Mouse (Mus musculus): ENCODE results near the gene Ntrk3. TPM values are rescaled to one million over a fixed set of nuclear protein-coding genes. Genes with fewer than 3 reads are reported as not detected.

Ntrk3 gene
- polyA plus RNA-seq, 1 experiment from 2014 or later, result 2.3 TPM

DNA sequence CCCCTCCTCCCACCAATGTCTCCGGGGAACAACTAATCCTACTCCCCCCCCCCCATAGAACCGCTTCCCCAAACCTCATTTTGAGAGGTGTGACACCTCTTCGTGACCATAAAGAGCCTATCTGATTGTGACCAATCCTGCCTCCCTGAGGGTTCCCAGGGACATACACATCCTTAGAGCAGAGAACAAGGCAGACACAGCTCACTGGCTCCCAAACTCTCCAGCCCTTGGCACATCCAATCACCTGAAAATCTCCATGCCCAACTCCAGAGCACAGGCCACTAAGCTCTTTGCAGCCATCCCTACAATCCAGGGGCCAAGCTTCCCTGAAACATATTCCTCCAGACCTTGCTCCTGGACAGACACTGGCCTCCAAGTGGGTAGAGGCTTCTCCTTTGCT is 162.3 kb downstream of the Ntrk3 start:
- H3K4me2 ChIP-seq (ENCODE audit: low read depth, low read length), result no peak overlapping the region

DNA sequence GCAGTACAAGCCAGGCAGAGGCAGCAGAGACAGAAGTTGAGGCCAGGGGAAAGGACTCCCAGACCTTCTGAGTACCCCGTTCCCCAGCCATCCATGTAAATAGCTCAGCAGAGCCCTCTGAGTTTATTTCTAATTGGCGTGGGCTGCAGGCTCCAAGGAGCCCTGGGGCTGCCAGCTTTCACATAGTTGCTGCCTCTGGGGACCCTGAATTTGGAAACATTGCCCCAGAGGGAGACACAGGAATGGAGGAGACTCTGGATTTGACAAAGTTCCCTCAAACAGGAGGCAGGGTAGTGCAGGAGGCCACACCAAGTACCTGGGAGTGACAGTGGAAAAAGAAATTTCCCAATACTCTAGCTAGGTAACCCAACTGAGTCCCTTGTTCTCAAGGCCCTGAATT is 166.6 kb downstream of the Ntrk3 start:
- Histone ChIP-seq H3K4me1 (ENCODE audit: control insufficient read depth, insufficient read depth, low read length) (no peaks in the 10 kb centered on the region), H3K36me3 (ENCODE audit: control insufficient read depth, insufficient read depth) (no peaks in the 10 kb centered on the region), H3K4me2 (ENCODE audit: low read depth, low read length) (no peak overlapping the region), H3K4me3 (ENCODE audit: low read length) (no peak overlapping the region), H3K9ac (ENCODE audit: low read length) (no peak overlapping the region), H3K27ac (ENCODE audit: low read length) (no peak overlapping the region), H3K27me3 (ENCODE audit: control insufficient read depth, insufficient read depth, low read length) (peaks cover 26% of the 10 kb centered on the region), H3K9me3 (replicated peaks; ENCODE audit: control insufficient read depth, low read length) (no peaks in the 10 kb centered on the region)
- no peak for ATAC-seq (replicated peaks; ENCODE audit: extremely low read depth, insufficient read depth, low FRiP score)
- 73% methylated on average over 2 of the region's 2 CpGs for WGBS

More for the DNA sequence above, 162.3 kb downstream of the Ntrk3 start:
- H3K4me3 ChIP-seq (ENCODE audit: low read length), result no peak overlapping the region
- WGBS, result 12% methylated on average over 3 of the region's 3 CpGs
- H3K36me3 ChIP-seq (ENCODE audit: control insufficient read depth, insufficient read depth), result no peaks in the 10 kb centered on the region
- ATAC-seq (replicated peaks; ENCODE audit: extremely low read depth, insufficient read depth, low FRiP score), result no peak
- peaks cover 64% of the 10 kb centered on the region for H3K27me3 ChIP-seq (ENCODE audit: control insufficient read depth, insufficient read depth, low read length)
- H3K4me1 ChIP-seq (ENCODE audit: control insufficient read depth, insufficient read depth, low read length), result no peaks in the 10 kb centered on the region; the same call in 1 of the 2 replicates
- no peak overlapping the region for H3K9ac ChIP-seq (ENCODE audit: low read length)
- no peaks in the 10 kb centered on the region for H3K9me3 ChIP-seq (replicated peaks; ENCODE audit: control insufficient read depth, low read length)
- H3K27ac ChIP-seq (ENCODE audit: low read length), result no peak overlapping the region

DNA sequence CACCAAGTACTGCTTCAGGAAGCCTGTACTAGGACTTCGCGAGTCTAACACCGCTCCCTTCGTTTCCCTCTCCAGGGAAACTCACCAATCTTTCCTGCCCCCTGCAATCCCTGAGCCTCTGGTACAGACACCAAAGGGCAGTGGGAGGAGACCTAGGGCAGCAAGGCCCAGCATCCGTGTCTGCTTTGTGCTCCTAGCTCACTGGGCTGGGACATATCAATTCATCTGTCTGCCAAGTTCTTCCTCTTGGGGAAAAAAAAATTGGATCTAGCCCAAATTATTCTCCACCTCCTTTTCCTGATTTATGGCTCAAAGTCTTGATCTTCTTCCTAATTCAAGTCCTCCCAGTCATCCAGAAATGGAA is 168.6 kb downstream of the Ntrk3 start:
- ATAC-seq (replicated peaks; ENCODE audit: extremely low read depth, insufficient read depth, low FRiP score), result no peak
- H3K27me3 ChIP-seq (ENCODE audit: control insufficient read depth, insufficient read depth, low read length), result peaks cover 6% of the 10 kb centered on the region
- no peak overlapping the region for H3K4me3 ChIP-seq (ENCODE audit: low read length)
- H3K9me3 ChIP-seq (replicated peaks; ENCODE audit: control insufficient read depth, low read length), result no peaks in the 10 kb centered on the region
- no peak overlapping the region for H3K27ac ChIP-seq (ENCODE audit: low read length)
- WGBS, result 9% methylated on average over 5 of the region's 5 CpGs
- H3K4me1 ChIP-seq (ENCODE audit: control insufficient read depth, insufficient read depth, low read length), result no peaks in the 10 kb centered on the region
- no peaks in the 10 kb centered on the region for H3K36me3 ChIP-seq (ENCODE audit: control insufficient read depth, insufficient read depth)
- H3K4me2 ChIP-seq (ENCODE audit: low read depth, low read length), result peak overlapping the region; percentile 33
- no peak overlapping the region for H3K9ac ChIP-seq (ENCODE audit: low read length)

DNA sequence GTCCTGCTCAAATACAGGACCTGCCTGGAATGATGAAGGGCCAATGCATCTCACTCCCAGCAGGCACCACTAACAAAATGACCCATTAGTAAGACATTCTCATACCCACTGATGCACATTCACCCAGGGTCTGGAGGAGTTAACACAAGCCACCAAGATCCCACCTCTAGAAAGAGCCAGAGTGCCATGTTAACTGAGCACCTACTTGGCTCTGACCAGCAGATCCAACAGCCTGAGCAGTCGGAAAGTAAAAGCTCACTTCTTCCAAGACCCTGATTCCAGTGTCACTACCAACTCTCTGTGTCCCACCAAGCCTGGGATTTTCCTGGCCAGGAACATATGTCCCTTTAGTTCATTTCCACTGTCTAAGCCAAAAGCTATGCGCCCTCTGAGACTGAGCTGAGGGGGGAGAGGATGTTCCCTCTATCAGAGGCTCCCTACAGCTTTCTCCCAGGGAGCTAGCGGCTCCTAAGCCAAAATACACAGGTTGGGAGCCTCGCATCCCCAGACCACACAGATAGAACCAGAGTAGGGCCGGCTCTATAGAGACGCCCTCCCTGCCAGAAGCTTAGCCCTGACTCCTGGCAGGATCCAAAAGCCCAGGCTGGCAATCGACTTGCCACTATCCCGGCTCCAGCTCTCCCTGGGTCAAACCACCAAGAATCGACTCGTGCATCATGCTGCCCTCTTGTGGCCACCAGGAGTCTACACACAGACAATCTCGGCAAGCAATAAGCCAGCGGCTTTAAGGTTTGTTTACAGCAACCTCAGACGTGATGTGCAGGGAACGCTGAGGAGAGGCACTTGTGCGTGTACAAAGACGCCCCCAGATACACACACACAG is 169.2 kb downstream of the Ntrk3 start:
- Histone ChIP-seq H3K27ac (ENCODE audit: low read length) (no peak overlapping the region), H3K4me3 (ENCODE audit: low read length) (no peak overlapping the region), H3K9me3 (replicated peaks; ENCODE audit: control insufficient read depth, low read length) (no peaks in the 10 kb centered on the region), H3K4me2 (ENCODE audit: low read depth, low read length) (peak overlapping the region; percentile 33), H3K4me1 (ENCODE audit: control insufficient read depth, insufficient read depth, low read length) (no peaks in the 10 kb centered on the region), H3K27me3 (ENCODE audit: control insufficient read depth, insufficient read depth, low read length) (peaks cover 2% of the 10 kb centered on the region; the same call in 1 of the 2 replicates), H3K9ac (ENCODE audit: low read length) (no peak overlapping the region), H3K36me3 (ENCODE audit: control insufficient read depth, insufficient read depth) (no peaks in the 10 kb centered on the region)
- peak; percentile 58; the same call in 1 of the 2 replicates for ATAC-seq (replicated peaks; ENCODE audit: extremely low read depth, insufficient read depth, low FRiP score)
- 13% methylated on average over 16 of the region's 16 CpGs for WGBS

DNA sequence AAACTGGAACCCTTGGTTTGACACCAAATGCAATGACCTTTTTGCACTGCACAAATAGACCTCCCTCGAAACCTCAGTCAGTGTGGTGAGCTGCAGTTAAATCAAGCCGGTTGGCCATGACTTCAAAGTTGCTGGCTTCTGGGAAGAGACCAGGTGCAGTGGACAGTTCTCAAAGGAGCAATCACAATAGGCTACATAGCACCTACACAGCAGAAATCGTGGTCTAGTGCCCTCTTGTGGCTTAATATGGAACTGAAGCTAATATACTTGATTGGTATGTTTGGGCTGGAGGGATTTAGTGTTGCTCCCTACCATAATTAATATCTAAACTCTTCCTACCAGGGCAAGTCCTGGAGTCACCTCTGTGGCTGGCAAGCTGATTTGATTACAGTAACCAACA is 171.2 kb downstream of the Ntrk3 start:
- no peak for ATAC-seq (replicated peaks; ENCODE audit: extremely low read depth, insufficient read depth, low FRiP score)
- Histone ChIP-seq H3K9ac (ENCODE audit: low read length) (no peak overlapping the region), H3K27ac (ENCODE audit: low read length) (no peak overlapping the region), H3K4me2 (ENCODE audit: low read depth, low read length) (no peak overlapping the region), H3K27me3 (ENCODE audit: control insufficient read depth, insufficient read depth, low read length) (peaks cover 2% of the 10 kb centered on the region; the same call in 1 of the 2 replicates), H3K4me3 (ENCODE audit: low read length) (no peak overlapping the region), H3K4me1 (ENCODE audit: control insufficient read depth, insufficient read depth, low read length) (no peaks in the 10 kb centered on the region), H3K36me3 (ENCODE audit: control insufficient read depth, insufficient read depth) (no peaks in the 10 kb centered on the region), H3K9me3 (replicated peaks; ENCODE audit: control insufficient read depth, low read length) (no peaks in the 10 kb centered on the region)
- 41% methylated on average over 3 of the region's 3 CpGs for WGBS

DNA sequence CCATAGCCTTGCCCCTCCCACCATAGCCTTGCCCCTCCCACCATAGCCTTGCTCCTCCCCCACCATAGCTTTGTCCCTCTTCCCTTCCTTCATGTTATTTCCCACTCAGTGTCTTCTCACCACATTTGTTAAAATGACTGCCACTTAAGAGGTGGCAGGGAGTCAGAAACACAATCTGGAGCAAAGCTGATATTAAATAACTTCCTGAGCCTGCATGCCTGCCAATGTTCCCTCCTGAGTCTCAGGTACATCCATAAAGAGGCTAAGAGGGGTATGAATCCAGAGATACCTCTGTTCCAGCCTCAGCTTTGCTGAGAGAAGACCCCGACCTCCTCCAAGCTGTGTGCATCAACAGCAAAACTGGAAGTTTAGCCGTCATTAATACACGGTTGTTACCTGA is 172.4 kb downstream of the Ntrk3 start:
- ATAC-seq (replicated peaks; ENCODE audit: extremely low read depth, insufficient read depth, low FRiP score), result no peak
- H3K9me3 ChIP-seq (replicated peaks; ENCODE audit: control insufficient read depth, low read length), result no peaks in the 10 kb centered on the region
- H3K9ac ChIP-seq (ENCODE audit: low read length), result no peak overlapping the region
- H3K27ac ChIP-seq (ENCODE audit: low read length), result no peak overlapping the region
- no peak overlapping the region for H3K4me2 ChIP-seq (ENCODE audit: low read depth, low read length)
- no peaks in the 10 kb centered on the region for H3K36me3 ChIP-seq (ENCODE audit: control insufficient read depth, insufficient read depth)
- WGBS, result 90% methylated on average over 3 of the region's 3 CpGs
- no peak overlapping the region for H3K4me3 ChIP-seq (ENCODE audit: low read length)
- peaks cover 2% of the 10 kb centered on the region; the same call in 1 of the 2 replicates for H3K27me3 ChIP-seq (ENCODE audit: control insufficient read depth, insufficient read depth, low read length)
- H3K4me1 ChIP-seq (ENCODE audit: control insufficient read depth, insufficient read depth, low read length), result no peaks in the 10 kb centered on the region

DNA sequence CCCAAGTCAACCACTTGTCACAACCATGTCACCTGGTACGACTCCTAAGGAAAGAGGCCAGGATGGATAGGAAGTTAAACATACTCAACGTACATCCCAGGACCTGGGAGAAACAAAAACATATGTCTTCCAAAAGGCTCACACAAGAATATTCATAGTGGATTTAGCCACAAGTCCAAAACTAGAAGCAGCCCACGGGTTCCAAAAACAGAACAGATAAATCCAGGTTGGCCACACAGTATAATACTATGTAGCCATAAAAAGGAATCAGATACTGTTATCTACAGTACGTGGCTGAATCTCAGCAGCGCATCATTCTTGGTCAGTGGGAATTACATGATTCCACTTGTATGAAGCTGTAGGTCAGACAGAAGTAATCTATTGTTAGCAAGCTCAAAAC is 179.3 kb downstream of the Ntrk3 start:
- Histone ChIP-seq H3K4me3 (ENCODE audit: low read length) (no peak overlapping the region), H3K4me2 (ENCODE audit: low read depth, low read length) (no peak overlapping the region), H3K9me3 (replicated peaks; ENCODE audit: control insufficient read depth, low read length) (no peaks in the 10 kb centered on the region), H3K9ac (ENCODE audit: low read length) (no peak overlapping the region), H3K4me1 (ENCODE audit: control insufficient read depth, insufficient read depth, low read length) (no peaks in the 10 kb centered on the region), H3K27ac (ENCODE audit: low read length) (no peak overlapping the region), H3K27me3 (ENCODE audit: control insufficient read depth, insufficient read depth, low read length) (no peaks in the 10 kb centered on the region), H3K36me3 (ENCODE audit: control insufficient read depth, insufficient read depth) (no peaks in the 10 kb centered on the region)
- WGBS, result 72% methylated on average over 5 of the region's 5 CpGs
- ATAC-seq (replicated peaks; ENCODE audit: extremely low read depth, insufficient read depth, low FRiP score), result no peak

DNA sequence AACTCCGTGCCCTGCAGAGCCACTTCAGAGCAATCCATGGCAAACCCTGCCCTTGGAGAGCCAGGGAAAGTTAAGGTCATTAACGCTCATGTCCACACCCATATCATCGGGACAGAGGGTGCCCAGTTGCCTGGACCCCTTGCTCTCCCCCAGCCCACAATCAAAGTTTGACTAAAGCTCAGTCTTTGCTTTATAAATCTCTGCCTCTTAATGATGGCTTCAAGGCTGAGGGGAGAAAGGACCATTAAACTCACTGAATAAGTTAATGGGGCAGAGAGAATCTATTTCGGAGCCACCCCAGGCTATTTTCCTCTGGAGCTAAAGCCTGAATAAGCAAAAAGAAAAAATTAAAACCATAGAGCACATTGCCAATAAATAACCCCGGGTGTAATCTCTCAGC is 182.3 kb downstream of the Ntrk3 start:
- no peak for ATAC-seq (replicated peaks; ENCODE audit: extremely low read depth, insufficient read depth, low FRiP score)
- Histone ChIP-seq H3K9ac (ENCODE audit: low read length) (no peak overlapping the region), H3K4me1 (ENCODE audit: control insufficient read depth, insufficient read depth, low read length) (no peaks in the 10 kb centered on the region), H3K27ac (ENCODE audit: low read length) (no peak overlapping the region), H3K4me3 (ENCODE audit: low read length) (no peak overlapping the region), H3K9me3 (replicated peaks; ENCODE audit: control insufficient read depth, low read length) (no peaks in the 10 kb centered on the region), H3K36me3 (ENCODE audit: control insufficient read depth, insufficient read depth) (no peaks in the 10 kb centered on the region), H3K27me3 (ENCODE audit: control insufficient read depth, insufficient read depth, low read length) (no peaks in the 10 kb centered on the region), H3K4me2 (ENCODE audit: low read depth, low read length) (no peak overlapping the region)
- WGBS, result 77% methylated on average over 5 of the region's 5 CpGs

DNA sequence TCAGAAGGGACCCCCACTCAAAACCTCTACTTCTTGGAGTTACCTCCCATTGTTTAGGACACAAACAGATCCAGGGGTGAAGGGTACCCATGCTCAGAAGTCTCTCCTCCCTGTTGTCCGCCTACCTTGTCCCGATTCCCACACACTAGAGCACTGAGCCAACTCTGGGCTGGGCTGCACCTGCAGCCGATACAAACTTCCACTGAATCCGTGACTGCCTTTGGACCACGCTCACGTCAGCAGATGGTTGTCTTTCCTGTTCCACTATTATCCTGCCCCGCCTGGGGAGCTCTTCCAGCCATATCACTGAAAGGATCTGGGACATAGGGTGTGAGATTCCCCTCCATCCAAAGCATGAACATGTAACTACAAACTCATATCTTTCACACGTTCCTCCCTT is 188.4 kb downstream of the Ntrk3 start:
- Histone ChIP-seq H3K36me3 (ENCODE audit: control insufficient read depth, insufficient read depth) (no peaks in the 10 kb centered on the region), H3K9me3 (replicated peaks; ENCODE audit: control insufficient read depth, low read length) (peaks cover 6% of the 10 kb centered on the region; the same call in 1 of the 2 replicates), H3K27me3 (ENCODE audit: control insufficient read depth, insufficient read depth, low read length) (no peaks in the 10 kb centered on the region), H3K27ac (ENCODE audit: low read length) (no peak overlapping the region), H3K4me3 (ENCODE audit: low read length) (no peak overlapping the region), H3K4me2 (ENCODE audit: low read depth, low read length) (no peak overlapping the region), H3K4me1 (ENCODE audit: control insufficient read depth, insufficient read depth, low read length) (no peaks in the 10 kb centered on the region), H3K9ac (ENCODE audit: low read length) (no peak overlapping the region)
- ATAC-seq (replicated peaks; ENCODE audit: extremely low read depth, insufficient read depth, low FRiP score), result no peak
- 84% methylated on average over 8 of the region's 8 CpGs for WGBS
